Mouse (Mus musculus) intestine, postnatal 0 days (tissue): ENCODE results near the gene Klhl33. TPM values are rescaled to one million over a fixed set of nuclear protein-coding genes. Genes with fewer than 3 reads are reported as not detected.
"Not testable (repeated sequence)": the region's sequence is repeated elsewhere in the genome, so short reads cannot be mapped to it uniquely, and the experiment has no call there.

Experiments
- ATAC-seq: fragments of 200-750 bp; cut with Nextera tagmentation; 2 replicates; pipeline ENCODE4 v1.8.0; 2017; ENCODE audit warnings: mild to moderate bottlenecking, moderate TSS enrichment, moderate library complexity
- H3K27ac ChIP-seq: fragments of 300-500 bp; sonication (generic); 2 replicates; pipeline ENCODE4 v1.5.1; 2014; ENCODE audit warnings: mild to moderate bottlenecking, low read depth, low read length, moderate library complexity
- H3K27me3 ChIP-seq: fragments of 300-500 bp; sonication (generic); replicated peaks from 2 replicates; pipeline ENCODE4 v1.6.1; 2014; ENCODE audit warnings: low read length, mixed read lengths; ENCODE audit not compliant: control insufficient read depth, insufficient read depth
- H3K36me3 ChIP-seq: fragments of 300-500 bp; sonication (generic); 2 replicates; pipeline ENCODE4 v1.6.1; 2014; ENCODE audit warnings: mild to moderate bottlenecking, moderate library complexity; ENCODE audit not compliant: control insufficient read depth, insufficient read depth
- H3K4me1 ChIP-seq: fragments of 300-500 bp; sonication (generic); replicated peaks from 2 replicates; pipeline ENCODE4 v1.6.1; 2014; ENCODE audit warnings: antibody characterized with exemption, low read length, mixed read lengths; ENCODE audit not compliant: control insufficient read depth, insufficient read depth
- H3K4me2 ChIP-seq: fragments of 300-500 bp; sonication (generic); replicated peaks from 2 replicates; pipeline ENCODE4 v1.6.1; 2014; ENCODE audit warnings: low read depth, mild to moderate bottlenecking, moderate library complexity
- H3K4me3 ChIP-seq: fragments of 300-500 bp; sonication (generic); 2 replicates; pipeline ENCODE4 v1.5.1; 2014; ENCODE audit warnings: low read depth, low read length
- H3K9ac ChIP-seq: fragments of 300-500 bp; sonication (generic); 2 replicates; pipeline ENCODE4 v1.6.1; 2014; ENCODE audit warnings: mild to moderate bottlenecking, low read depth, low read length
- H3K9me3 ChIP-seq: fragments of 300-500 bp; sonication (generic); 2 replicates; pipeline ENCODE4 v1.6.1; 2016; ENCODE audit warnings: mixed run types; ENCODE audit not compliant: control insufficient read depth
- CTCF ChIP-seq: sonication (generic); IDR thresholded peaks from 2 replicates; pipeline ENCODE4 v1.5.1; 2016; ENCODE audit warnings: low read depth, mild to moderate bottlenecking, control low read depth, antibody characterized with exemption, moderate library complexity
- WGBS: fragments of 180-500 bp; shearing (Covaris S2); extraction: QIAGEN DNeasy Blood & Tissue Kit; methylation state at CpG from one replicate; pipeline ENCODE4 v1.1.7; 2014; 5-methylcytosine and 5-hydroxymethylcytosine counted together
- polyA plus RNA-seq: library from polyadenylated mRNA; unstranded; fragments of >200 nt; fragmentation: Nextera tagmentation; extraction: Ambion mirVana; gene quantifications from 2 replicates; pipeline ENCODE4 v1.2.1, GENCODE M21; 2015

The Klhl33 gene
- polyA plus RNA-seq, 1 experiment from 2014 or later = 0.09 TPM

- Histone ChIP-seq H3K4me1 (no peaks in the 10 kb centered on the region), H3K36me3 (no peaks in the 10 kb centered on the region), H3K4me3 (no peak overlapping the region), H3K27me3 (no peaks in the 10 kb centered on the region), H3K27ac (no peak overlapping the region), H3K9ac (no peak overlapping the region), H3K9me3 (no peaks in the 10 kb centered on the region), H3K4me2 (no peak overlapping the region)
- no peak for TF ChIP-seq CTCF
- 90% methylated on average over 4 of the region's 4 CpGs for WGBS
- no peak for ATAC-seq
Measured at GRCm38 (mm10) chr14:50904828-50905129, 7.5 kb upstream of the Klhl33 start.

GRCm38 (mm10) chr14:50903973-50904827, 6.9 kb upstream of the Klhl33 start:
- Histone ChIP-seq H3K4me2 (peak overlapping the region; percentile 86), H3K27ac (no peak overlapping the region), H3K4me3 (peak overlapping the region; percentile 47), H3K27me3 (no peaks in the 10 kb centered on the region), H3K4me1 (no peaks in the 10 kb centered on the region), H3K9me3 (no peaks in the 10 kb centered on the region), H3K9ac (peak overlapping the region; percentile 45), H3K36me3 (no peaks in the 10 kb centered on the region)
- peak; percentile 80 for TF ChIP-seq CTCF
- peak; percentile 78 for ATAC-seq
- WGBS = 7% methylated on average over 26 of the region's 26 CpGs

- H3K4me3 ChIP-seq, ATAC-seq, H3K27ac ChIP-seq, H3K36me3 ChIP-seq, H3K4me2 ChIP-seq, H3K9ac ChIP-seq, H3K4me1 ChIP-seq, H3K27me3 ChIP-seq, H3K9me3 ChIP-seq: not testable (repeated sequence)
- WGBS = 90% methylated on average over 2 of the region's 2 CpGs
Measured at GRCm38 (mm10) chr14:50897992-50898391, 685 bp upstream of the Klhl33 start.

GRCm38 (mm10) chr14:50896747-50897373, 447 bp downstream of the Klhl33 start:
- no peak for ATAC-seq
- TF ChIP-seq CTCF = no peak
- Histone ChIP-seq H3K4me3 (peak overlapping the region; percentile 35), H3K9ac (0 out of 2 replicates have a peak overlapping the region, but pooled peaks have one; percentile 34), H3K4me1 (no peaks in the 10 kb centered on the region; the same call in 1 of the 2 replicates), H3K27ac (no peak overlapping the region), H3K27me3 (no peaks in the 10 kb centered on the region), H3K4me2 (peak overlapping the region; percentile 76), H3K36me3 (no peaks in the 10 kb centered on the region), H3K9me3 (no peaks in the 10 kb centered on the region)
- WGBS = 25% methylated on average over 23 of the region's 23 CpGs

- no peaks in the 10 kb centered on the region for H3K36me3 ChIP-seq
- 0 out of 2 replicates have a peak overlapping the region, but pooled peaks have one; percentile 34 for H3K9ac ChIP-seq
- H3K27me3 ChIP-seq = no peaks in the 10 kb centered on the region
- peak overlapping the region; percentile 76 for H3K4me2 ChIP-seq
- no peak for TF ChIP-seq CTCF
- H3K27ac ChIP-seq = no peak overlapping the region
- H3K9me3 ChIP-seq = no peaks in the 10 kb centered on the region
- H3K4me3 ChIP-seq = peak overlapping the region; percentile 35
- peak; percentile 23; the same call in 1 of the 2 replicates for ATAC-seq
- no peaks in the 10 kb centered on the region; the same call in 1 of the 2 replicates for H3K4me1 ChIP-seq
- WGBS = 12% methylated on average over 19 of the region's 19 CpGs
Measured at GRCm38 (mm10) chr14:50895985-50896746, 1.1 kb downstream of the Klhl33 start.

GRCm38 (mm10) chr14:50895407-50895806, 1.9 kb downstream of the Klhl33 start:
- Histone ChIP-seq H3K27me3 (no peaks in the 10 kb centered on the region), H3K4me1 (no peaks in the 10 kb centered on the region; the same call in 1 of the 2 replicates), H3K36me3 (no peaks in the 10 kb centered on the region), H3K27ac (no peak overlapping the region), H3K4me3 (no peak overlapping the region), H3K9me3 (no peaks in the 10 kb centered on the region), H3K9ac (no peak overlapping the region), H3K4me2 (no peak overlapping the region)
- no peak for ATAC-seq
- TF ChIP-seq CTCF = no peak
